ENCODE assay signal across 9 mouse cellular contexts in genomic region chr9:108065491-108066011, GRCm38 (mm10). TPM values are rescaled to one million over a fixed set of nuclear protein-coding genes. Genes with fewer than 3 reads are reported as not detected.
A peak's percentile ranks its signal among the peaks of the same experiment; 100 is the strongest.
DNase-seq lines count a peak whose midpoint lies in the region; ATAC-seq lines count a peak whose summit lies in the region.
"Had no signal": no experiment of that assay in that cellular context is flagged by ENCODE, and none has a peak within 500 bp of the region (broad histone marks: within the 10 kb centered on the region; RNA-seq: fewer than 3 reads in every experiment).

No protein-coding gene starts in this region.

- no peak overlapping the region for H3K9ac ChIP-seq in embryonic facial prominence, embryonic 14.5 days (ENCODE audit: low read depth, low read length)
- H3K9ac ChIP-seq in intestine, embryonic 14.5 days (ENCODE audit: low read length), result no peak overlapping the region
- H3K9ac ChIP-seq in liver, embryonic 13.5 days, result no peak overlapping the region
- H3K9ac ChIP-seq: heart, embryonic 15.5 days had no signal

- H3K4me1 ChIP-seq in embryonic facial prominence, embryonic 14.5 days (ENCODE audit: control insufficient read depth, insufficient read depth, low read length), result no peaks in the 10 kb centered on the region
- H3K4me1 ChIP-seq in intestine, embryonic 14.5 days (replicated peaks; ENCODE audit: control insufficient read depth, insufficient read depth, low read length), result no peaks in the 10 kb centered on the region
- peaks cover 43% of the 10 kb centered on the region for H3K4me1 ChIP-seq in liver, embryonic 13.5 days (replicated peaks)

- no peak overlapping the region for H3K27ac ChIP-seq in embryonic facial prominence, embryonic 14.5 days (replicated peaks; ENCODE audit: low read depth, low read length)
- H3K27ac ChIP-seq in intestine, embryonic 14.5 days (ENCODE audit: low read depth), result no peak overlapping the region
- H3K27ac ChIP-seq in liver, embryonic 13.5 days, result no peak overlapping the region
- H3K27ac ChIP-seq: heart, embryonic 15.5 days had no signal

- peak; percentile 57 to 58 for DNase-seq in adrenal gland, adult 18-20 months (ENCODE audit: low spot score in 2 of 2)
- DNase-seq in adrenal gland, adult 8-10 months, result no peak
- DNase-seq in 3T3-L1 (ENCODE audit: low read depth, low spot score), result peak; percentile 77
- peak; percentile 76 for DNase-seq in adrenal gland, postnatal 36 days
- DNase-seq in embryonic facial prominence, embryonic 14.5 days (ENCODE audit: low spot score), result peak; percentile 67
- DNase-seq in intestine, embryonic 14.5 days (ENCODE audit: low spot score), result peak; percentile 73
- DNase-seq in liver, embryonic 13.5 days, result peak; percentile 58
- DNase-seq in right cerebral cortex, adult 2 months (ENCODE audit: low spot score in 2 of 2), result peak; percentile 70 to 79

- no peaks in the 10 kb centered on the region for H3K9me3 ChIP-seq in embryonic facial prominence, embryonic 14.5 days (ENCODE audit: control insufficient read depth, low read length)
- H3K9me3 ChIP-seq in intestine, embryonic 14.5 days (ENCODE audit: control insufficient read depth, low read length), result no peaks in the 10 kb centered on the region
- H3K9me3 ChIP-seq in liver, embryonic 13.5 days (replicated peaks), result no peaks in the 10 kb centered on the region
- H3K9me3 ChIP-seq: heart, embryonic 15.5 days had no signal

- peak; percentile 53; the same call in 1 of the 2 replicates for ATAC-seq in embryonic facial prominence, embryonic 14.5 days (ENCODE audit: low read depth)
- ATAC-seq in intestine, embryonic 14.5 days (replicated peaks; ENCODE audit: low FRiP score, low TSS enrichment, low read depth), result no peak
- peak; percentile 64 for ATAC-seq in liver, embryonic 13.5 days (ENCODE audit: low read depth)

- H3K27me3 ChIP-seq in embryonic facial prominence, embryonic 14.5 days (replicated peaks; ENCODE audit: control insufficient read depth, insufficient read depth, low read length), result no peaks in the 10 kb centered on the region
- H3K27me3 ChIP-seq in intestine, embryonic 14.5 days (replicated peaks; ENCODE audit: control insufficient read depth, insufficient read depth, low read length), result no peaks in the 10 kb centered on the region
- H3K27me3 ChIP-seq in liver, embryonic 13.5 days, result no peaks in the 10 kb centered on the region
- H3K27me3 ChIP-seq: heart, embryonic 15.5 days had no signal

- H3K36me3 ChIP-seq in embryonic facial prominence, embryonic 14.5 days (ENCODE audit: control insufficient read depth, insufficient read depth, low read length), result peaks cover 49% of the 10 kb centered on the region
- peaks cover 29% of the 10 kb centered on the region for H3K36me3 ChIP-seq in intestine, embryonic 14.5 days (ENCODE audit: control insufficient read depth, insufficient read depth, low read length)
- H3K36me3 ChIP-seq in liver, embryonic 13.5 days, result peaks cover 100% of the 10 kb centered on the region

- no peak overlapping the region for H3K4me2 ChIP-seq in embryonic facial prominence, embryonic 14.5 days (ENCODE audit: low read depth, low read length)
- no peak overlapping the region for H3K4me2 ChIP-seq in intestine, embryonic 14.5 days (ENCODE audit: low read length)
- H3K4me2 ChIP-seq in liver, embryonic 13.5 days, result no peak overlapping the region
- H3K4me2 ChIP-seq: heart, embryonic 15.5 days had no signal

- H3K4me3 ChIP-seq in embryonic facial prominence, embryonic 14.5 days (ENCODE audit: low read depth, low read length), result no peak overlapping the region
- no peak overlapping the region for H3K4me3 ChIP-seq in intestine, embryonic 14.5 days (ENCODE audit: low read depth, low read length)
- no peak overlapping the region for H3K4me3 ChIP-seq in liver, embryonic 13.5 days (replicated peaks)
- H3K4me3 ChIP-seq: heart, embryonic 15.5 days had no signal

- WGBS in embryonic facial prominence, embryonic 14.5 days, result 42% methylated on average over 5 of the region's 5 CpGs
- 49% methylated on average over 5 of the region's 5 CpGs for WGBS in intestine, embryonic 14.5 days
- 40% methylated on average over 5 of the region's 5 CpGs for WGBS in liver, embryonic 13.5 days (ENCODE audit: insufficient replicate concordance)

RNA-seq across cellular contexts. Expression of gene Amigo3, which starts 12.6 kb away (rescaled TPM):
- total RNA-seq in adrenal gland, adult 18-20 months (2021), result 1 to 10 TPM; 2.0 to 3.5 TPM
- total RNA-seq in adrenal gland, adult 8-10 months (2022), result 1 to 10 TPM; 2.4 to 6.6 (median 4.1) TPM
- total RNA-seq in adrenal gland, postnatal 36 days (2021), result 1 to 10 TPM; 4.5 to 4.7 TPM
- polyA plus RNA-seq in embryonic facial prominence, embryonic 14.5 days (2014; fragmentation: Nextera tagmentation; extraction: Ambion mirVana), result 4.1 and 4.6 TPM in 2 replicates
- polyA plus RNA-seq in intestine, embryonic 14.5 days (2014; fragmentation: Nextera tagmentation; extraction: Ambion mirVana), result 2.5 and 2.7 TPM in 2 replicates
- polyA plus RNA-seq in liver, embryonic 13.5 days (2015; fragmentation: Nextera tagmentation; extraction: Ambion mirVana), result 1.2 and 1.4 TPM in 2 replicates

RNA-seq across cellular contexts. Expression of gene Mst1, which starts 14.7 kb away (rescaled TPM):
- under 1 TPM in 1 of 2 experiments, not detected in 1; 0.23 TPM for total RNA-seq in adrenal gland, adult 18-20 months (2021)
- under 1 TPM in 1 of 4 experiments, not detected in 3; 0.10 TPM for total RNA-seq in adrenal gland, adult 8-10 months (2022)
- under 1 TPM; 0.17 to 0.49 TPM for total RNA-seq in adrenal gland, postnatal 36 days (2021)
- polyA plus RNA-seq in embryonic facial prominence, embryonic 14.5 days (2014; fragmentation: Nextera tagmentation; extraction: Ambion mirVana), result 0.89 and 1.5 TPM in 2 replicates
- polyA plus RNA-seq in intestine, embryonic 14.5 days (2014; fragmentation: Nextera tagmentation; extraction: Ambion mirVana), result 0.17 and 0.78 TPM in 2 replicates
- polyA plus RNA-seq in liver, embryonic 13.5 days (2015; fragmentation: Nextera tagmentation; extraction: Ambion mirVana), result 15.5 and 18.6 TPM in 2 replicates
- polyA plus RNA-seq: heart, embryonic 15.5 days had no signal

RNA-seq across cellular contexts. Expression of gene Gmppb, which starts 16.5 kb away (rescaled TPM):
- total RNA-seq in adrenal gland, adult 18-20 months (2021), result 10 to 100 TPM; 19.8 to 20.1 TPM
- total RNA-seq in adrenal gland, adult 8-10 months (2022), result 10 to 100 TPM; 23.5 to 31.6 (median 28.2) TPM
- total RNA-seq in adrenal gland, postnatal 36 days (2021), result 10 to 100 TPM; 27.0 to 28.5 TPM
- 36.6 and 37.0 TPM in 2 replicates for polyA plus RNA-seq in embryonic facial prominence, embryonic 14.5 days (2014; fragmentation: Nextera tagmentation; extraction: Ambion mirVana)
- polyA plus RNA-seq in intestine, embryonic 14.5 days (2014; fragmentation: Nextera tagmentation; extraction: Ambion mirVana), result 29.1 and 33.5 TPM in 2 replicates
- polyA plus RNA-seq in liver, embryonic 13.5 days (2015; fragmentation: Nextera tagmentation; extraction: Ambion mirVana), result 21.0 TPM in 2 replicates

RNA-seq across cellular contexts. Expression of gene Rnf123, which starts 17.6 kb away (rescaled TPM):
- total RNA-seq in adrenal gland, adult 18-20 months (2021), result 10 to 100 TPM; 54.0 to 63.2 TPM
- total RNA-seq in adrenal gland, adult 8-10 months (2022), result 100 to 1,000 TPM in 1 of 4 experiments, 10 to 100 TPM in 3; 68.2 to 108 (median 86.5) TPM
- total RNA-seq in adrenal gland, postnatal 36 days (2021), result 10 to 100 TPM; 54.3 to 57.1 TPM
- 22.9 and 30.2 TPM in 2 replicates for polyA plus RNA-seq in embryonic facial prominence, embryonic 14.5 days (2014; fragmentation: Nextera tagmentation; extraction: Ambion mirVana)
- 30.7 and 33.2 TPM in 2 replicates for polyA plus RNA-seq in intestine, embryonic 14.5 days (2014; fragmentation: Nextera tagmentation; extraction: Ambion mirVana)
- polyA plus RNA-seq in liver, embryonic 13.5 days (2015; fragmentation: Nextera tagmentation; extraction: Ambion mirVana), result 80.8 and 88.0 TPM in 2 replicates

RNA-seq across cellular contexts. Expression of gene Apeh, which starts 28.9 kb away (rescaled TPM):
- 10 to 100 TPM; 71.8 to 86.6 TPM for total RNA-seq in adrenal gland, adult 18-20 months (2021)
- 100 to 1,000 TPM; 104 to 125 (median 109) TPM for total RNA-seq in adrenal gland, adult 8-10 months (2022)
- total RNA-seq in adrenal gland, postnatal 36 days (2021), result 10 to 100 TPM; 72.7 to 88.0 TPM
- polyA plus RNA-seq in embryonic facial prominence, embryonic 14.5 days (2014; fragmentation: Nextera tagmentation; extraction: Ambion mirVana), result 39.9 and 48.6 TPM in 2 replicates
- polyA plus RNA-seq in intestine, embryonic 14.5 days (2014; fragmentation: Nextera tagmentation; extraction: Ambion mirVana), result 57.7 and 61.1 TPM in 2 replicates
- 176 and 195 TPM in 2 replicates for polyA plus RNA-seq in liver, embryonic 13.5 days (2015; fragmentation: Nextera tagmentation; extraction: Ambion mirVana)
